Mouse (Mus musculus): Measurements from ENCODE around the gene Tmem161a. TPM values are rescaled to one million over a fixed set of nuclear protein-coding genes. Genes with fewer than 3 reads are reported as not detected.

The Tmem161a gene
- polyA plus RNA-seq, 1 experiment from 2014 or later = 47.5 TPM

DNA sequence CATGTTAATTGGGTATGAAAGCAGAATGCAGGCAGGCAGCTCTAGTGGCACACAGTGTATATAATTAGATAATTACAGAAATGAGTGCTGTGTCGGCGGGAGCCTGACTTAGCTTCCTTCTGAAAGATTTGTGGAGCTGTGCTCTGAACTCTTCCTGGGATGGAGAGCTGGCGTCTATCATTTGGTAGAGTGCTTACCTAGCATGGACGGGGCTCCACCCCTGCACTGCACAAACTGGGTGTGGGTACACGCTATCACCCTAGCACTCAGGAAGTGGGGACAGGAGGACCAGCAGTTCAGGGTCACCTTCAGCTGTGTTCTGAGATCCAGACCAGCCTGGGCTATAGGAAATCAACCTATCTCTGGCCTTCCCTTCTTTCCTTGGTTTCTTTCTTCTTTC lies 1.2 kb downstream of the Tmem161a start:
- no peak overlapping the region for H3K9ac ChIP-seq (ENCODE audit: low read depth, low read length)

DNA sequence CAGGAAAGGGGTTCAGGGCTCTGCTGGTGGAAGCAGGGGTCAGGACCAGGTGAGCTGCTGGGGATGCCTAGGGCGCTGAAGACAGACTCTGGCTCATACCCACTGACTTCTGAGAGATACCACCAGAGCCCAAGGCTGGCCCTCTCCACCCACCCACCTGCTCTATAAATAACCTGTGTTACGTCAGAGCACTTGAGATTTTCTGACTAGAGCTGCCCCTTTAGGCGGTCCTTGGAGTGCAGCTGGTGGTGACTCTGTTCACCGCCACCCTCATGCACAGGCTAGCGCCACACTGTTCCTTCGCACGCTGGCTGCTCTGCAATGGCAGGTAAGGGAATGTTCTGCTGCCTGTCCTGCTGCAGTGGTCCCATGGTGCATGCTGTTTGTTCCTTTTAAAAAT lies 1.9 kb downstream of the Tmem161a start:
- no peak overlapping the region for H3K9ac ChIP-seq (ENCODE audit: low read depth, low read length)

More for the DNA sequence above, 1.2 kb downstream of the Tmem161a start:
- Histone ChIP-seq H3K4me3 (ENCODE audit: low read length) (no peak overlapping the region; the same call in 1 of the 2 replicates), H3K4me2 (replicated peaks; ENCODE audit: low read depth, low read length) (peak overlapping the region; percentile 50; the same call in 1 of the 2 replicates), H3K27ac (ENCODE audit: low read depth, low read length) (no peak overlapping the region), H3K27me3 (ENCODE audit: control insufficient read depth, insufficient read depth, low read length) (no peaks in the 10 kb centered on the region), H3K4me1 (ENCODE audit: control insufficient read depth, insufficient read depth, low read length) (peaks cover 6% of the 10 kb centered on the region; the same call in 1 of the 2 replicates), H3K36me3 (ENCODE audit: control insufficient read depth, insufficient read depth, low read length) (peaks cover 16% of the 10 kb centered on the region; the same call in 1 of the 2 replicates), H3K9me3 (ENCODE audit: control insufficient read depth, low read length) (no peaks in the 10 kb centered on the region)
- 80% methylated on average over 5 of the region's 5 CpGs for WGBS
- ATAC-seq (ENCODE audit: low FRiP score, low TSS enrichment) = no peak

DNA sequence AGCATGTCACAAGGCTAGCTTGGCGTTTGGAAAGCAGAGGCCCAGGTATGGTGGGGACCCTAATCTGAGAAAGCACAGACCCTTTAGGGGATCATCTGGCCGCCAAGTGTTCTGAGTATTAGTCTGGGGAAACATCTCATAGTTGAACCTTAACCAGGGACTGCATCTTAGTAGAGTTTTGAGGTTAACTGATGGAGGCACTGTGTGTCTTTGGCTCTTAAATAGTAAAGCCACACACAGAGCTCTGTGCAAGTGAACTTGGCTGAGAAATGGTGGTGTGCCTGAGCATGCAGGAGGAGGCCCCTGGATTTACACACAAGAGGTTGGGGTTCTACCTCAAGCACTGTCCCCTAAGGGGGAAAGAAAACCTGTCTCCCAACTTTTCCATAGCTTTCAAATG lies 6.1 kb downstream of the Tmem161a start:
- no peak overlapping the region for H3K27ac ChIP-seq (ENCODE audit: low read depth, low read length)
- peaks cover 3% of the 10 kb centered on the region; the same call in 1 of the 2 replicates for H3K4me1 ChIP-seq (ENCODE audit: control insufficient read depth, insufficient read depth, low read length)
- WGBS = 90% methylated on average over 2 of the region's 2 CpGs
- H3K9ac ChIP-seq (ENCODE audit: low read depth, low read length) = no peak overlapping the region
- H3K9me3 ChIP-seq (ENCODE audit: control insufficient read depth, low read length) = no peaks in the 10 kb centered on the region
- peaks cover 45% of the 10 kb centered on the region for H3K36me3 ChIP-seq (ENCODE audit: control insufficient read depth, insufficient read depth, low read length)
- no peak overlapping the region for H3K4me2 ChIP-seq (replicated peaks; ENCODE audit: low read depth, low read length)
- ATAC-seq (ENCODE audit: low FRiP score, low TSS enrichment) = no peak
- no peak overlapping the region for H3K4me3 ChIP-seq (ENCODE audit: low read length)
- no peaks in the 10 kb centered on the region for H3K27me3 ChIP-seq (ENCODE audit: control insufficient read depth, insufficient read depth, low read length)

More for the DNA sequence above, 1.9 kb downstream of the Tmem161a start:
- no peak overlapping the region for H3K27ac ChIP-seq (ENCODE audit: low read depth, low read length)
- WGBS = 88% methylated on average over 7 of the region's 7 CpGs
- H3K4me2 ChIP-seq (replicated peaks; ENCODE audit: low read depth, low read length) = no peak overlapping the region
- H3K36me3 ChIP-seq (ENCODE audit: control insufficient read depth, insufficient read depth, low read length) = peaks cover 21% of the 10 kb centered on the region
- H3K4me1 ChIP-seq (ENCODE audit: control insufficient read depth, insufficient read depth, low read length) = peaks cover 6% of the 10 kb centered on the region; the same call in 1 of the 2 replicates
- no peak for ATAC-seq (ENCODE audit: low FRiP score, low TSS enrichment)
- no peaks in the 10 kb centered on the region for H3K9me3 ChIP-seq (ENCODE audit: control insufficient read depth, low read length)
- no peak overlapping the region for H3K4me3 ChIP-seq (ENCODE audit: low read length)
- H3K27me3 ChIP-seq (ENCODE audit: control insufficient read depth, insufficient read depth, low read length) = no peaks in the 10 kb centered on the region

DNA sequence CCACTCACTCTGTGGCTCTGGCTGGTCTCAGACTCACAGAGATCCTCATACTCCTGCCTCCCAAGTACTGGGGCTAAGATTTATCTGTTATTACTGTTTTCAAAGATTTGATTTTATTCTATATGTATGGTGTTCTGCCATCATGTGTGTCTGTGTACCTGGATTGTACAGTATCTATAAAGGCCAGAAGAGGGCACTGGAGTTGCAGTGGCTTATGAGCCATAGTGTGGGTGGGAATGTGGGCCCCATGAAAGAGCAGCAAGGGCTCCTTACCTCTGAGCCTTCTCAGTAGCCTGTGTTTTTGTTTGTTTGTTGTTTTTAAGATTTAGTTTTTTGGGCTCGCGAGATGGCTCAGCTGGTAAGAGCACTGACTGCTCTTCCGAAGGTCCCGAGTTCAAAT lies 6.9 kb downstream of the Tmem161a start:
- peaks cover 45% of the 10 kb centered on the region for H3K36me3 ChIP-seq (ENCODE audit: control insufficient read depth, insufficient read depth, low read length)
- WGBS = 94% methylated on average over 4 of the region's 4 CpGs
- H3K27ac ChIP-seq (ENCODE audit: low read depth, low read length) = no peak overlapping the region
- no peak overlapping the region for H3K4me3 ChIP-seq (ENCODE audit: low read length)
- H3K27me3 ChIP-seq (ENCODE audit: control insufficient read depth, insufficient read depth, low read length) = no peaks in the 10 kb centered on the region
- no peak for ATAC-seq (ENCODE audit: low FRiP score, low TSS enrichment)
- H3K9ac ChIP-seq (ENCODE audit: low read depth, low read length) = no peak overlapping the region
- H3K4me2 ChIP-seq (replicated peaks; ENCODE audit: low read depth, low read length) = no peak overlapping the region
- H3K4me1 ChIP-seq (ENCODE audit: control insufficient read depth, insufficient read depth, low read length) = no peaks in the 10 kb centered on the region
- H3K9me3 ChIP-seq (ENCODE audit: control insufficient read depth, low read length) = no peaks in the 10 kb centered on the region

DNA sequence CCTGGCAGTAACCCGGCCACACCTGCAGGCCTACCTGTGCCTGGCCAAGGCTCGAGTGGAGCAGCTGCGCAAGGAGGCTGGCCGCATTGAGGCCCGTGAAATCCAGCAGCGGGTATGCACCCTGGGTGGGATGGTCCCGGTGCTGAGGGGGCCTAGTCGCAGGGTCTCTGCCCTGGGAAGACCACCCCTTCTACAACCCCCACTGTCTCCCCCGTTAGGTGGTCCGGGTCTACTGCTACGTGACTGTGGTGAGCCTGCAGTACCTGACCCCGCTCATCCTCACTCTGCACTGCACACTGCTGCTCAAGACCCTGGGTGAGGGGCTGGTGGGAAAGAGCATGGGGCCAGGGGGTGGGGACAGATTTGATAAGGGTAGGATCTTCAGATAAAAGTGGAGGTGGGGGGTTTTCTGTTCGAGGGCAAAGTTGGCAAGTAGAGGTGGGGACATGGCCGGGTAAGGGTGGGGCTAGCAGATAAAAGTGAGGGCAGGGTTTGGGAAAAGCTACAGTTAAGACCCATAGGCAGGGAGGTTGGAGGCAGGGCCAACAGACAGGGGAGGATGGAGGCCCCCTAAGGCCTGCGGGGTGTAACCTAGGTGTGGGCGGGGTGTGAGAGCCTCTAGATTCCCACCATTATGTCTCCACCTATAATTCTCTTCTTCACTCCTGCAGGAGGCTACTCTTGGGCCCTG lies 9.2 kb downstream of the Tmem161a start:
- Histone ChIP-seq H3K27ac (ENCODE audit: low read depth, low read length) (no peak overlapping the region), H3K4me2 (replicated peaks; ENCODE audit: low read depth, low read length) (no peak overlapping the region), H3K4me1 (ENCODE audit: control insufficient read depth, insufficient read depth, low read length) (no peaks in the 10 kb centered on the region), H3K9me3 (ENCODE audit: control insufficient read depth, low read length) (no peaks in the 10 kb centered on the region), H3K27me3 (ENCODE audit: control insufficient read depth, insufficient read depth, low read length) (no peaks in the 10 kb centered on the region), H3K9ac (ENCODE audit: low read depth, low read length) (no peak overlapping the region), H3K36me3 (ENCODE audit: control insufficient read depth, insufficient read depth, low read length) (peaks cover 42% of the 10 kb centered on the region), H3K4me3 (ENCODE audit: low read length) (no peak overlapping the region)
- 57% methylated on average over 16 of the region's 16 CpGs for WGBS
- ATAC-seq (ENCODE audit: low FRiP score, low TSS enrichment) = no peak

DNA sequence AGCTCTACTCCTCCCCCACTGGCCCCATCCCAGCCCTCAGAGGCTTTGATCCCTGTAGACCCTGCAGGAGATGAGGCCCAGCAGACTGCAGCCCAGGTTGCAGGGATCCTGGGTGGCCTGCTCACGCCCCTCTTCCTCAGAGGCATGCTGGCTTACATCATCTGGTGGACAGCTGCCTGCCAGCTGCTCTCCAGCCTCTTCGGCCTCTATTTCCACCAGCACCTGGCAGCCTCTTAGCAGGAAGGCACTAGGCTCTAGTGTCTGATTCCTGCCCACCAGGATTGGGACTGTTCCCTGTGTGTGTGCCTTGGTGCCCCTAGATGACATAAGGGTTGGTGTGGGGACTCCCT lies 9.7 kb downstream of the Tmem161a start:
- no peak overlapping the region for H3K4me2 ChIP-seq (replicated peaks; ENCODE audit: low read depth, low read length)
- ATAC-seq (ENCODE audit: low FRiP score, low TSS enrichment) = no peak
- no peaks in the 10 kb centered on the region for H3K9me3 ChIP-seq (ENCODE audit: control insufficient read depth, low read length)
- H3K4me3 ChIP-seq (ENCODE audit: low read length) = no peak overlapping the region
- H3K27me3 ChIP-seq (ENCODE audit: control insufficient read depth, insufficient read depth, low read length) = no peaks in the 10 kb centered on the region
- 33% methylated on average over 2 of the region's 2 CpGs for WGBS
- H3K4me1 ChIP-seq (ENCODE audit: control insufficient read depth, insufficient read depth, low read length) = no peaks in the 10 kb centered on the region
- peaks cover 40% of the 10 kb centered on the region for H3K36me3 ChIP-seq (ENCODE audit: control insufficient read depth, insufficient read depth, low read length)
- no peak overlapping the region for H3K9ac ChIP-seq (ENCODE audit: low read depth, low read length)
- H3K27ac ChIP-seq (ENCODE audit: low read depth, low read length) = no peak overlapping the region

DNA sequence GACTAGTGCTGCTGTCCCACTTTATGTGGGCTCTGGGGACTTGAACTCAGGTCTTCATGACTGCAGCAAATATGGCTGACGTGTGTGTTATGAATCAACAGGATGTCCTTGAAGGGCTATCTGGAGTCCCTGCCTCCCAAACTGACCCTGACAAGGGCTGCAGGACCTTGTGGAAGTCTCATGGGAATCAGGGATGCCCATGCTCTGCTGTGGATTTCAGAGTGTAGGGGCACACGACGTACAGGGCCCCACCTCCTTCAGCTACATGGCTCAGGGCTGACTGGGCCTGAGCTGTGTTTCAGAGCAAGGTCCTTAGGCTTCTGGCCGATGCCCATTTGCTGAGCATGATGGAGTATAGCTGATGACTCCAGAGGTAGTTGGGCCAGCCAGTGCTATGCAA lies 11.0 kb downstream of the Tmem161a start:
- Histone ChIP-seq H3K4me1 (ENCODE audit: control insufficient read depth, insufficient read depth, low read length) (no peaks in the 10 kb centered on the region), H3K36me3 (ENCODE audit: control insufficient read depth, insufficient read depth, low read length) (peaks cover 31% of the 10 kb centered on the region), H3K27me3 (ENCODE audit: control insufficient read depth, insufficient read depth, low read length) (no peaks in the 10 kb centered on the region), H3K4me2 (replicated peaks; ENCODE audit: low read depth, low read length) (no peak overlapping the region), H3K4me3 (ENCODE audit: low read length) (no peak overlapping the region), H3K27ac (ENCODE audit: low read depth, low read length) (no peak overlapping the region), H3K9me3 (ENCODE audit: control insufficient read depth, low read length) (no peaks in the 10 kb centered on the region), H3K9ac (ENCODE audit: low read depth, low read length) (no peak overlapping the region)
- no peak for ATAC-seq (ENCODE audit: low FRiP score, low TSS enrichment)
- WGBS = 92% methylated on average over 4 of the region's 4 CpGs

DNA sequence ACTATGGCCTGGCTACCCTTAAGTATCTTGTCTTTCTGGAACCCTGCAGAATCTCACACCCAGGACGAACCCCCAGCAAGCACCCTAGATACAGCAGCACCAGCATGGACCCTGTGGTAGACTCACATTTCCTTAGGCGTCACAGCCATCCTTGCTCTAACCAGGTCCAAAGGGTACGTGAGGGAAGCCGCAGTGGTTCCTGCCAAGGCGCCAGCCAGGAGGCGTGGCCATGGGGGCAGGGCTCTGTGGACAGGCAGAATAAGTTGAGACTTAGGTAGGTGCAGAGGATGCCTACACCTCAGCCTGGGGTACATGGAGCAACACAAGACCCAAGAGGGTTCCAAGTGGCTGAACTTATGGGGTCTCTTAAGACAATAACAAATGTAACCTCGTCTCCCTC lies 16.6 kb downstream of the Tmem161a start:
- H3K36me3 ChIP-seq (ENCODE audit: control insufficient read depth, insufficient read depth, low read length) = no peaks in the 10 kb centered on the region
- H3K27ac ChIP-seq (ENCODE audit: low read depth, low read length) = no peak overlapping the region
- H3K9me3 ChIP-seq (ENCODE audit: control insufficient read depth, low read length) = no peaks in the 10 kb centered on the region
- H3K9ac ChIP-seq (ENCODE audit: low read depth, low read length) = no peak overlapping the region
- H3K27me3 ChIP-seq (ENCODE audit: control insufficient read depth, insufficient read depth, low read length) = no peaks in the 10 kb centered on the region
- WGBS = 74% methylated on average over 7 of the region's 7 CpGs
- no peak overlapping the region for H3K4me2 ChIP-seq (replicated peaks; ENCODE audit: low read depth, low read length)
- H3K4me1 ChIP-seq (ENCODE audit: control insufficient read depth, insufficient read depth, low read length) = no peaks in the 10 kb centered on the region
- H3K4me3 ChIP-seq (ENCODE audit: low read length) = no peak overlapping the region
- no peak for ATAC-seq (ENCODE audit: low FRiP score, low TSS enrichment)

DNA sequence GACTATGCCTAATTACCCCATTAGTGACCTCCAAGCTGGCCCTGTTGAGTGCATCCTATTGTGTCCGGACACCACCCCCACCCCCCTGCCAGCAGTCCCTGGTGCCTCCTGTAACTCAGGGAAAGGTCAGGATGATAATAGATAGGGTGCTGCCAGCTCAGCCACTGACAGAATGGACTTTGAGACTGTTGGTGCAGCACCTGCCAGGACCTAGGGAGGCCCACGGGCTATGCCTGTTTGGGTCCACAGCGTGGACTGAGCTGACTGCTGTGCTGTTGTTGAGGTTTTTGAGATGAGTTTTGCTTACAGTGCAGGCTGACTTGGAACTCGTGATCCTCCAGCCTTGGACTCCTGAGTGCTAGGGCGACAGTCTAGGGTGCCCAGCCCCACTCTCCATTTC lies 21.1 kb downstream of the Tmem161a start:
- no peak overlapping the region for H3K27ac ChIP-seq (ENCODE audit: low read depth, low read length)
- no peak overlapping the region for H3K9ac ChIP-seq (ENCODE audit: low read depth, low read length)
- no peaks in the 10 kb centered on the region for H3K36me3 ChIP-seq (ENCODE audit: control insufficient read depth, insufficient read depth, low read length)
- no peaks in the 10 kb centered on the region for H3K9me3 ChIP-seq (ENCODE audit: control insufficient read depth, low read length)
- no peak for ATAC-seq (ENCODE audit: low FRiP score, low TSS enrichment)
- WGBS = 68% methylated on average over 5 of the region's 5 CpGs
- H3K4me3 ChIP-seq (ENCODE audit: low read length) = no peak overlapping the region
- no peaks in the 10 kb centered on the region for H3K4me1 ChIP-seq (ENCODE audit: control insufficient read depth, insufficient read depth, low read length)
- H3K27me3 ChIP-seq (ENCODE audit: control insufficient read depth, insufficient read depth, low read length) = no peaks in the 10 kb centered on the region
- no peak overlapping the region for H3K4me2 ChIP-seq (replicated peaks; ENCODE audit: low read depth, low read length)

All from kidney, embryonic 14.5 days (tissue).